Mouse (Mus musculus): ENCODE measurements around the gene Drg1.
"Not testable (repeated sequence)": the region's sequence is repeated elsewhere in the genome, so short reads cannot be mapped to it uniquely, and the experiment has no call there.

Drg1 gene

DNA sequence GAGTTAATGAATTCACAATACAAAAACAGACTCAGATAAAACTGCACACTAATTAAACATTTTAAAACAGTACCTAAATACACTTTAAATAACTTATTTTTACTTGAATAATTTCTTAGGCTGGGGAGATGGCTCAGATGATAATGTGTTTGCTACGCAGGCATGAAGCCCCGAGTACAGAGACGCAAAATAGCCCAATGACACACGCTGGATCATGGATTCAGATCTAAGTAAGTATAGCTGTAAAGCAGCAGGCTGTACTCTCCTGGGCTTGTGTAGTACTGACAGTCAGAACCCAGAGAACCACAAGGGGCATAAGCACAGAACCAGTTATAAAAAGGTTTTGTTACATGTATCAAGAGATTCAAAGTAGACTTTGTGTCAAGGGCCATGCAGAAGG, 99.1 kb downstream of the Drg1 start:
- not testable (repeated sequence) for DNase-seq (ENCODE audit: low read depth)

DNA sequence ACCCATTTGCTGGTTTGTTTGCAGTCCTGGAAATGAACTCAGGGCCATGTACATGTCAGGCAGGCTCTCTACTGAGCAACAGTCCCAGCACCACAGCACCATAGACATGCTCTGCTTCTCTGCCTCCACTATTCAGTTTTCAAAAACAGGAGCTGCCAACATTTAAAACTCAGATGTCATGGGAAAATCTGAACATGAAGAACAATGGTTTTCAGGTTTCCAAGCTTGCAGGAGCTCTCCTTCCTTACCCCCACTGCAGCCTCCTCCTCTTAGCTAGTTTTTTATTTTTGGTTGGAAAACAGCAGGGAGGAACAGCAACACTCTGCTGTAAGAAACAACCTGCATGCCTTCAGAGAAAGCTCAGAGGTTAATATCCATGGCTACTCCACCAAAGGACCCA, 99.9 kb downstream of the Drg1 start:
- not testable (repeated sequence) for DNase-seq (ENCODE audit: low read depth)

DNA sequence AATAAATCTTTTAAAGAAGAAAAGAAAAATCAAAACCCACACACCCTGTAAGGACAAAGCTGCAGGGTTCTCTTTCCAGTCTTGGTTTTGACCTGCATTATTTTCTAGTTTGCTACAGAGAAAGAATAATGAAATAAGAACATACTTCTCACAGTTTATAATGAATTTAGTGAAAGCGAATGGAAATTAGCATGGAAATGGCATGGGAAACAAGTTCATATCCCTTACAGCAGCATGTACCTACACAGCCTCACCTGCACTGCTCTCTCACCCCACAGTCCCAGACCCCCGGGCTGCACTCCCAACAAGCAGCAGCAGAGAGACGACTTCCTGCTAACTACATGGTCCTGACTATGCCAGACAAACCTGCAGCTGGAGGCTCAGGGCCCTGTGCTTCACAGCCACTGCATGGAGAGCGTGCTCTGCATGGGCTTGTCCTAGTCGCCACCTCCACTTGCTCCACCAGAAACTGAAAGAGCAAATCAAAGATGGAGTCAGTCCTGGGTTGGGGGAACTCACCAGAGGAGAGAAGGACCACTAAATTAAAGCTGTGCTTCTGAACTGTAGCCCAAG, 100.9 kb downstream of the Drg1 start:
- not testable (repeated sequence) for DNase-seq (ENCODE audit: low read depth)

DNA sequence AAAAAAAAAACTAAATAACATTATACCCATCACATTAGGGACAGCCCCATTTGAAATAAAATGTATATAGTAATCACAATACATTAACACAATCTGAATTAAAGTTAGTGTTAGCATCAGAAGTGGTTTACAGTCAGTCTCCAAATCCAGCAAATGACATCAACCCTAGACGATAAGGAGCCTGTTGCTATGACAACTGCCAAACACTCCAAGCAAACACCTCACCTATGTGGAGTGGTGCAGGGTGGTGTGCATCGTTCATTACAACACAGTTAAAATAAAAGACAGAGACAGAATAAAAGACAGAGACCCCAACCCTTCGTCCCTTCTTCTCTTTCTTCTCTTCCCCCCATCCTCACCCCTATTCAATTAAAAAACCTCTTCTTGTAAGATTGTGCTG, 102.6 kb downstream of the Drg1 start:
- DNase-seq (ENCODE audit: low read depth) = not testable (repeated sequence)

DNA sequence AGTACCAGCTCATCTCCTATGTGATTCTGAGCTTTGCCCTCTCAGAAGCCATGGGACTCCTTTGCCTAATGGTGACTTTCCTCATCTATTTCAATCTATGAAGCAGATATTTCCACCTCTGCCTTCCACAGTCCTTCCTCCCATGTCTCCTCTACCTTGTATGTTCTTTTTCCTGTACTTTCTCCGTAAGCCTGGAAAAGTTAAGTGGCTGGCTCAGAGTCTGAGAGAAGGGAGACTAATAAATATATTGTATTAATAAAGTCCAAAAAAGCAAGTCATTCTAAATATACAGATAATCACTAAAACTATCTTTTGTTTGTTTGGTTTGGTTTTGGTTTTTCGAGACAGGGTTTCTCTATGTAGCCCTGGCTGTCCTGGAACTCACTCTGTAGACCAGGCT, 103.1 kb downstream of the Drg1 start:
- not testable (repeated sequence) for DNase-seq (ENCODE audit: low read depth)

DNA sequence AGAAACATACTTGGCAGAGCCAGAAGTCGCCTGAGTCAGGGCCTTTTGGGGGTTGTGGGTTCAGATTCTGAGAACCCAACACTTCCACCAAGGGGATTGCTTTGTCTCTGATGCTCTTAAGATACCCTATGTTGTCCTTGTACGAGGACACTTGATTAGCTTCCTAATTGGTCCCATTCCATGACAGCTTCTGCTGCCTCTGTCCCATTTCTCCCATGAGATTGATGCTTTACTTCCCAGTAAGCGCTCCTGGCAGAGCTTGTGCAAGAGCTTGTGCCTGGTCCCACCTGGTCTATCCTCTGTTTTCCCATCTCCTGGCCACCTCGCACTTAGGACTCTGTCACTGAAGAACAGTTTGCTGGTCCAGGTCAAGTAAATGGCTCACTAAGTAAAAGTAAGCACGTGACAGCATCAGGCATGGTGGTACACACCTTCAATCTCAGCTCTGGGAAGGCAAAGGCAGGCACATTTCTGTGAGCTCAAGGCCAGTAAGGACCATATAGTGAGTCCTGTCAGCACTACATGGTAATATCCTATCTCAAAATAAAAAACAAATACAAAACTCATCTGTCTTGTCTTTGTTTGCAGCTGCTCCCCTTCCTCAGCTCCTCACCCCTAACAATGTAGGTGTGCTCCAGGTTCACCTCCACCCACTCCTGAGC, 103.8 kb downstream of the Drg1 start:
- not testable (repeated sequence) for DNase-seq (ENCODE audit: low read depth)

DNA sequence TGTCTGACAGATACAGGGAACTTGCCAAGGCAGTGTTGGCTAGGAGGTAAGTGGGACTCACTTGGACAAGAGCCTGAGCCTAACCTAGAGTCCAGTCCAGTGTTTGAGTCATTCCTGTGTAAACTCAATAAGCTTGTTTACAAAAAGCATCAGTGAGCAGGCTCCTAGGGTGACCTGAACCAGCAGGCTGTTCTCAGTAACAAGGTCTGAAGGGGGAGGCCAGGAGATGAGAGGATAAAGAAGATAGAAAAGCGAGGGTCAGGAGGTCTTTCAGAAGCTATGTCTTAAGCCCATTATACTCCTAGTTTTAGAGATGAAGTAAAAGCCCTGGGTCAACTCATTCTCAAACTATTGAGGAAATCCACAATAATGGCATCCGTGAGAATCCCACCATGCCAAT, 104.8 kb downstream of the Drg1 start:
- DNase-seq (ENCODE audit: low read depth) = not testable (repeated sequence)

DNA sequence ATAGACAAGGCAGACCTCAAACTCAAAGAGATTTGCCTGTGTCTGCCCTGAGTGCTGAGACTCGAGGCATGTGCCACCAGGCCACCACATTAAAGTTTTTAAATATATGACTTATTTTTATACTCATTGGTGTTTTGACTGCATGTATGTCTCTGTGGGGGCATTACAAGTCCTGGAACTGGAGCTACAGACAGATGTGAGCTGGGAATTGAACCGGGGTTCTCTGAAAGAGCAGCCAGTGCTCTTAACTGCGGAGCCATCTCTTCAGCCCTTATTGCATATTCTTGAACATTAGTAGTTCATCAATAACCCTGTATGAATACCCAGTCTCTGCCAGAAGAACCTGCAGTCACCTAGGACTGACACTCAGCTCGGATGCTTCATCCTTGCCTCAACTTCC, 107.4 kb downstream of the Drg1 start:
- DNase-seq (ENCODE audit: low read depth) = not testable (repeated sequence)

DNA sequence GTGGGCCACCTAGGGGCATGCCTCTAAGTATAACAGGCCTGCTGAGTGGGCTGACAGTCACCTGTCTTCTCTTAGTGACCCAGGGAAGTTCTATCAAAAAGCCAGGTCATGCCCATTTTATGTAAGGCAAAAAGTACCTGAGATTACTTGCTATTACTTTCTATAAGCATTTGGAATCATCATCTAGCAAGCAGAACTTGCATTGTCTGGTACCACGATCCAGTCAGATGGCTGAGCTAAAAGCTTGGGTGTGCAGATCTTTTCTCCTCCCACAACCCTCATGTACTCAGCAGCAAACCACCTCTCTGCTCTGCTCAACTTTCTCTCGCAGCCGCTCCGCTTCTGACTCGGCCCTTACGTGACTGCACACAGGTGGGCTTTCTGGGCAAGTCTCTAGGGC, 108.2 kb downstream of the Drg1 start:
- DNase-seq (ENCODE audit: low read depth) = not testable (repeated sequence)

DNA sequence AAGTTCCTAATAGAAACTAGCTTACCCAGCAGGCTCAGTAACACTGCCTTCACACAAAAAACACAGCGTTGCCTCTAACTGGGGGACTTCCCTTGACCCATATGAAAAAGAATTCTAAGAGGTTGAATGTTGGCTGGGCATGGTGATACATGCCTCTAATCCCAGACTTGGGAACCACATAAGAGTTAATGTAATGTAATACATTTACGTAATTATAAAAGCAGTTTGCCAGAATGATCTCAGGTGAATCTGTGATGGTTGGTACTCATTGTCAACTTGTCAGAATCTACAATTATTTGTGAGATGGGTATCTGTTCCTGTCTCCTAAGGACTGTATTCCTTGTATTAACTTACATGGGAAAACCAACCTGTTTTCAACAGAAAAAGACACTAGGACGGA, 109.2 kb downstream of the Drg1 start:
- DNase-seq (ENCODE audit: low read depth) = not testable (repeated sequence)

DNA sequence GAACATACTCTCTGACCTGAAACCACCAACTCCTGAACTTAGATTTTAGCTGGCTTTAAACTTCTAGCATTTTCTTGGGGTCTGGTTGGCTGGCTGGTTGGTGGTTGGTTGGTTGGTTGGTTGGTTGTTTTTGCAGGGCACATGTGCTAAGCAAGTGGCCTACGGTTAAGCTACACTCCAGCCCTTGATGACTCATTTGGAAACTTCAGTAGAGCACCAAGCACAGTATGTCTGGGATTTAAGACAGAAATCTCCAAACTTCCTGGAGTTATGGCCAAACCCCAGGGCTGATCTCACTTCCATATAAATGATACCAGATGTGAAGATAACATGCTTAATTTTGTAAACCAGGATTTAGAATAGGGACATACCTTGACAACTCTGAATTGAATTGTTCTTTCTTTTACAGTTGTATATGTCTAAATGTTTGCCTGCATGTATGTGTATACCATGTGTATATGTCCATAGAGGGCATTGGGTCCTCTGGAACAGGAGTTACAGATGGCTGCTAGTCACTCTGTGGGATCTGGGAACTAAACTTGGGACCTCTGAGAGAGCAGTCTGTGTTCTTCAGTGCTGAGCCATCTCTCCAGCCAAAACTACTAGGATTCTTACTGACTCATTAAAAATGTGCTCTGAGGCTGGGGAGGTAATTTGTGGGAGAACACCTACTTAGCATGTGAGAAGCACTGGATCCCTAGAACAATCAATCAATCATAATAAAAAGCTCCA, 112.4 kb downstream of the Drg1 start:
- not testable (repeated sequence) for DNase-seq (ENCODE audit: low read depth)

DNA sequence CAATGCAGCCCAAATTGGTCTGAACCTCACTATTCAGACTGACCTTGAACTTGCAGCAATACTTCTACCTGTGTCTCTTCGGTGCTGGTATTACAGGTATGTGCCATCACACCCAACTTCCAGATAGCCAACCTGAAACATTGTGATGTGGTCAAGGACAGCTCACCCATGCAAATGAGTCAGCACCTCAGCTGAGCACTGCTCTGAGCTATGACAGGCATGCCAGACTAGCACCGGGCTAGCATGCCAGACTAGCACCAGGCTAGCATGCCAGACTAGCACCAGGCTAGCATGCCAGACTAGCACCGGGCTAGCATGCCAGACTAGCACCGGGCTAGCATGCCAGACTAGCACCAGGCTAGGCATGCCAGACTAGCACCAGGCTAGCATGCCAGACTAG, 114.9 kb downstream of the Drg1 start:
- DNase-seq (ENCODE audit: low read depth) = not testable (repeated sequence)

DNA sequence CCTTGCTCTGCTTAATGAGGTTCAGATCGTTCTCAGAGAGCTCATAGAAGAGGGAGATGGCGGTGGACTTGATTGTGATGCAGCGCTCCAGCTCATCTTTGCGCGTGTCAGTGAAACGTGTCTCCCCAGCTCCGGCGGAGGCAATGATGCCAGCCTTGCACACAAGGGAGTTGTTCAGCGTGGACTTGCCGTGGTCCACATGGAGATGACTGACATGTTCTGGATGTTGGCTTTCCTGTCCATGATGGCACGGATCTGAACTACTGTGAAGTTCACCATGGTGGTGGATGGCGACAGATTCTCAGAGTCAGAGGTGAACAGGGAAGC, 115.6 kb downstream of the Drg1 start:
- not testable (repeated sequence) for DNase-seq (ENCODE audit: low read depth)

DNA sequence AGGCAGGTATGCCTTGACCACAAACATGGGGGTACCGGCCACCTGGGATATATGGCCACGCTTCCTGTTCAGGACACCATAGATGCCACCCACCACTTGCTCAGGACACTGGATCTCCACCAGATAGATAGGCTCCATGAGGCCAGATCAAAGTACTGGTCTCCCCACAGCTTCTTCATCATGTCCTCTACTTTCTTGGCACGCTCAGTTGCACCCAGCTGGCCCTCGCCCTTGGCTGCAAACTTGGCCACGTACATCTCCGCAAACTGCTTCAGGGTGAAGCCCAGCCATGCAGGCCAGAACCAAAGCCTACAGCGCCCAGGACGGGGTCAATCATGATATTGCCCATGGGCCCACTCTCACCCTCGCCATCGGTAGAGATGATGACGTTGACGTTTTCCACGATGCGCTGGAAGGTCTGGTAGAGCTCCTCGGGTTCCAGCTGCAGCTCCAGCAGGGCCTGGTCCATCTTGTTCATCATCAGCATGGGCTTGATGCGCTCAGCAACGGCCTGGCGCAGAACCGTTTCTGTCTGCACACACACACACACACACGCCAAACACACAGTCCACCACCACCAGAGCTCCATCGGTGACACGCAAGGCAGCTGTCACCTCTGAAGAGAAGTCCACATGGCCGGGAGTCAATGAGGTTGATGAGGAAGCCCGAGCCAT, 116.1 kb downstream of the Drg1 start:
- not testable (repeated sequence) for DNase-seq (ENCODE audit: low read depth)

DNA sequence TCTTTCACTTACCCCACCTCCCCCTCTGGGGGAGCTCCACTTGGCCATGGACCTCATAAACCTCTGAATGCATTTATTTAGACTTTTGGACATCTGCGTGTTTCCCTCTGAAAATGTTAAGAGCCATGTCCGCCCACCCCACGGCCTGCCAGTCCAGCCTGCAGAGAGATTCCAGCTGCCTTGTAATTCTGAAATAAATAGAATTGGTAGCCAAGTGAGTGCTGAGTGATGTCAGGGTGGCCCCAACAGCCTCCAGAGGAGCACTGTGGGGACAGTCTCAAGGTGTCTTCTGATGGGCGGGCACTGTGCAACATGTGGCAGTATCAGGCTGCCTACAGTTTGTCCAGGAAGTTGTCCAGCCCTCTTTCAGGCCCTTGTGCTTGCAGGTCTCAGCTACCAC, 116.7 kb downstream of the Drg1 start:
- not testable (repeated sequence) for DNase-seq (ENCODE audit: low read depth)

DNA sequence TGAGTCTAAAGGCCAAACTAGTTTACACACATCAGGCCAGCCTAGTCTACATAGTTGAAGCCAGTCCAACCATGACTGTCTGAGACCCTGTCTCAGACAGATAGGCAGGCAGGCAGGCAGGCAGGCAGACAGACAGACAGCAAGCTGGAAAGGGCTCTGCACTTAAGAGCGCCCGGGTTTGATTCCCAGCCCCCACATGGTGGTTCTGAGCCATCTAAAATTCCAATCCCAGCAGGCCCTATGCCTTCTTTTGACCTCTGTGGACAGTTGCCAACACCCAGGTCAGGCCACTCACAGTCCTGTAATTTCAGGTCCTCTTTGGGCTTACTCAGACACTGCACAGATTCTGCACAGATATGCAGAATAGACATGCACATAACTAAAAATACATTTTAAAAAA, 119.4 kb downstream of the Drg1 start:
- DNase-seq (ENCODE audit: low read depth) = not testable (repeated sequence)

DNA sequence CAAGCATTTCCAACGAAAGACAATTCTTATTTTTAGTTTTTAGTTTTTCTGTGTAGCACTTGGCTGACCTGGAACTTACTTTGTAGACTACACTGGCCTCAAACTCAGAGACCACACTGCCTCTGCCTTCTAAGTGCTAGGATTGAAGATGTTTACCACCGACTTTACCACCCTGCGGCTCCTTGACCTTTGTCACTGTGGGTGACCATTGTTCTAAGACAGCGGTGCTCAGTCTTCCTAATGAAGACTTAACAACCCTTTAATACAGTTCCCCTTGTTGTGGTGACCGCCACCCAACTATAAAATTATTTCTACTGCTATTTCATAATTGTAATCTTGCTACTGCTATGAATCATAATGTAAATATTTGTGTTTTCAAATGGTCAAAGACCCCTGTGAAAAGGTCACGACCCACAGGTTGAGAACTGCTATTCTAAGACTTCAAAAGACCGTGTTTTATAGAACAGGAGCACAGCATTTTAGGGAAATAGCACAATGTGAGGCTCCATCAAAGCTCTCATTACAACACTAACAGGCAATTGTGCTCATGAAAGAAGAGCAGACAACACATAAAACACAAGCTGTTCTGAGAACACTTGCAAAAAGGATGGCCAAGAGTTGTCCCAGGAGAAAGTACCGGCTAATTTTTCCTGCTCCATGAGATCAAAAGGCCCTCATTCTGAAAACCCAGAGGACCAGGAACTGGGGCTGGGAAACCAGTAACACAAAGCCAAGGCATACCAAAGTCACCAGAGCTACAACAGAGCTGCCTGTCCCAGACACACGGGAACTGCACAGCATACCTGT, 120.7 kb downstream of the Drg1 start:
- not testable (repeated sequence) for DNase-seq (ENCODE audit: low read depth)

DNA sequence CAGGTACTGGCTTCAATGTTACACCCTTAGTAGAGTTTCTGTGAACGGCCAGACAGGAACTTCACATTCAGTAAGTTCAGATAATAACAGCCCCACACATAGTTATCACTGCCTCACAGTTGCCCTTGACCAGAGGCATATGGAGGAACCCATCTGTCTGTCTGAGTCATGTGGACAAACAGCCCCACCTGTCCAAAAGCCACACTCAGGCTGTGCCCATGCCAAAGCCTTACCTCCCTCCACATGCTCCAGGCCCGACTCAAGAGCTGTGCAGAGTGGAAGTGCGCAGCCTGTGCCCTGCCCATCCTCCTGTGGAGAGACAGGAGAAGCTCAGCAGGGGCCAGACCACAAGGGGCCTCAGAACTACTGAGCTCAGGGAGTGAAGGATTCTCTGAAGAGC, 122.2 kb downstream of the Drg1 start:
- DNase-seq (ENCODE audit: low read depth) = not testable (repeated sequence)

DNA sequence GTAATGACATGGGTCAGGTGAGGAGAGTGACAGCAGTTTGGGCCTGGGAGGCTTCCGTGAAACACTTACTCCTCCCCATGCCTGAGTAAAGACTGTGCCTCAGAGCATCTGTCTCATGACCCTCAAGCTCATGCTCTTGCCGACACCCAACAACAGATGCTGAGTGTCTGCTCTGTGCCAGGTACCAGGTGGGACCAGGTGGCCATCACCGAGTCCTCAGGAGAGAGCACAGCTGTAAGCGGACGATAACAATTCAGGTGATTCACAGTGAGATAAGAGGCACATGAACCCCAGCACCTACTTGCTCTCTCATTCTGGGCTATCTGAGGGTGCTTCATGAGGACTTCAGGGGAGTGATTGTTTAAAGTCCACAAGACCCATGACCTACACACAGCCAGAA, 123.8 kb downstream of the Drg1 start:
- DNase-seq (ENCODE audit: low read depth) = not testable (repeated sequence)

DNA sequence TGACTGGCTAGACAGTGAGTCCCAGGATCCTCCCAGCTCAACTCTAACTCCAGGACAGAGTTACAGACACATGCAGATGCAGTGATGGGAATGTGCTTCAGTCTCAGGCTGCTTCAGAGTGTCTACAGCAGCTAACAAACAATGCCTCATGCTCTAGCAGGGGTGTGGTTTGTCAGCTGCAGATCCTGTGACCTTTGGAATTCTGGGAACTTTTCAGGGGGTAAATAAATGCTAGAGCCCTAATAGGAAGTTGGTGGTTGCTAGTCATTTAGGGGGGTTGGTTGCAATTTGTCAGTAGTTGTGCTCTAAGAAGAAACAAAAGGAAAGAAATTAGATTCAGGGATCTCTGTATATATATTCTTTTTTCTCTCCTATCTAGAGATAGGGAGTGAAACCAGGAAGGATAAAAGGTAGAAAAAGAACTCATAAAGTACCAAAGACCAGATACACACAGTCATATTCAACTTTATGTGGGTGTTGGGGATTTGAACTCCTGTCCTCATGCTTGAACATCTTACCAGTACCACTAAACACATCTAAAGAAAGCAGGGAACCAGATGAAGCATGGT, 125.2 kb downstream of the Drg1 start:
- not testable (repeated sequence) for DNase-seq (ENCODE audit: low read depth)

DNA sequence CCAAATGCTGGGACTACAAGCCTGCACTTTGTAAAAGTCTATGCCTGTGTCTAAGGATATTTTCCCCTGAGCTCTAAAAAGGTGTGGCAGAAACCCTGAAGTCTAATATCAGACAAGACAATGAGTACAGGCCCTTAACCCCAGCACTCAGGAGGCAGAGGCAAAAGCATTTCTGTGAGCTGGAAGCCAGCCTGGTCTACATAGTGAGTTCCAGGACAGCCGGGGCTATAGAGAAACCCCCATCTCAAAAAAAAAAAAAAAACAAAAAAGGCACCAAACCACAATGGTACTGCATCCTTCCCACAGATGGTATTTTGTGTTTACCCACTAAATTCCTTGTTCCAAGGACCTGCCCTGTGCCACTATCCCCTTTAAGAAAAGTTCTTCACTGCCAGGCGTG, 127.9 kb downstream of the Drg1 start:
- DNase-seq (ENCODE audit: low read depth) = not testable (repeated sequence)

Data from c-Kit-positive CD71-positive TER-119-negative erythroid progenitor cells, embryonic 14.5 days (primary cell).